In the genomic region with DNA sequence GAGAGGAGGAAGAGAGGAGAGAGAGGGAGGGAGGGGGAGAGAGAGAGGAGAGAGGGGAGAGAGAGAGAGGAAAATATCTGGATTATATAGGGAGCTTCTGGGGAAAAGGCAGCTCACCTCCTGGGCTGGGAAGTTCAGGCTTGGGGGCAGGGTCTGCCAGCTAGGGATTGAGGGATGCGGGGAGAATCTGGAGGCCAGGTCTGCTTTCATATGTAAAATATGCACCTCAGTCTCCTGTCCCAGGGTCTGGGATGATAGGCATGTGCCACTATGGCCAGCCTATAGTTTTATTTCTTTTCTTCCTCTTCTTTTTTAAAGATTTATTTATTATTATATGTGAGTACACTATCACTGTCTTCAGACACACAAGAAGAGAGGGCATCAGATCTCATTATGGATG, we compare ENCODE assay signal across 14 mouse cellular contexts.
"Had no signal": no experiment of that assay in that cellular context is flagged by ENCODE, and none has a peak within 500 bp of the region (broad histone marks: within the 10 kb centered on the region; RNA-seq: fewer than 3 reads in every experiment).

No protein-coding gene starts in this region.

- H3K4me3 ChIP-seq: megakaryocyte, embryonic 14.5 days; midbrain, embryonic 12.5 days; neural tube, embryonic 12.5 days; stomach, embryonic 15.5 days had no signal

- H3K9me3 ChIP-seq: midbrain, embryonic 12.5 days; neural tube, embryonic 12.5 days; stomach, embryonic 15.5 days had no signal

- H3K9ac ChIP-seq: lung, embryonic 14.5 days; midbrain, embryonic 12.5 days; neural tube, embryonic 12.5 days; stomach, embryonic 15.5 days had no signal

- DNase-seq: lung, adult 18-20 months; lung, embryonic 14.5 days; lung, postnatal 10 days; lung, postnatal 4 days; midbrain, embryonic 14.5 days; right cerebral cortex, postnatal 14 days; thymus, adult 2 months; thymus, postnatal 25 days; thymus, postnatal 4 days had no signal

- H3K27me3 ChIP-seq: midbrain, embryonic 12.5 days; stomach, embryonic 15.5 days had no signal

- H3K36me3 ChIP-seq: stomach, embryonic 15.5 days had no signal

- H3K27ac ChIP-seq: midbrain, embryonic 12.5 days; neural tube, embryonic 12.5 days; stomach, embryonic 15.5 days; stomach, postnatal 0 days had no signal

- H3K4me1 ChIP-seq: stomach, embryonic 15.5 days had no signal
